Mouse (Mus musculus) C2C12 (cell line): ENCODE measurements around the gene Pgls. TPM values are rescaled to one million over a fixed set of nuclear protein-coding genes. Genes with fewer than 3 reads are reported as not detected.

Experiments used
- H3K27me3 ChIP-seq: one replicate; pipeline ENCODE4 v1.6.1; 2011; ENCODE audit not compliant: control insufficient read depth, insufficient read depth, insufficient read length
- H3K36me3 ChIP-seq: one replicate; pipeline ENCODE4 v1.6.1; 2011; ENCODE audit not compliant: control insufficient read depth, insufficient read depth
- H3K4me3 ChIP-seq: one replicate; pipeline ENCODE4 v1.5.1; 2011; ENCODE audit warnings: mild to moderate bottlenecking, control low read depth; ENCODE audit not compliant: poor library complexity, insufficient read depth, severe bottlenecking
- H3K79me2 ChIP-seq: one replicate; pipeline ENCODE4 v1.6.1; 2011; ENCODE audit not compliant: control insufficient read depth, insufficient read depth
- H3K79me3 ChIP-seq: one replicate; pipeline ENCODE4 v1.6.1; 2011; ENCODE audit warnings: low read depth, control low read depth
- H3ac ChIP-seq: one replicate; pipeline ENCODE3; 2011; ENCODE audit warnings: low read depth; ENCODE audit not compliant: control insufficient read depth, insufficient read length
- CEBPB ChIP-seq: IDR thresholded peaks from one replicate; pipeline ENCODE4 v1.6.1; 2011; ENCODE audit warnings: low read depth, mild to moderate bottlenecking, control low read depth, moderate library complexity
- CTCF ChIP-seq: IDR thresholded peaks from one replicate; pipeline ENCODE4 v1.5.1; 2011; ENCODE audit not compliant: control insufficient read depth, insufficient read depth, insufficient read length
- FOSL1 ChIP-seq: IDR thresholded peaks from one replicate; pipeline ENCODE4 v1.8.0; 2011; ENCODE audit warnings: mild to moderate bottlenecking, low read length; ENCODE audit not compliant: poor library complexity, insufficient read depth, severe bottlenecking
- MAX ChIP-seq: IDR thresholded peaks from one replicate; pipeline ENCODE4 v1.6.1; 2011; ENCODE audit warnings: mild to moderate bottlenecking, control low read depth
- MYOD1 ChIP-seq: IDR thresholded peaks from one replicate; pipeline ENCODE4 v1.6.1; 2011; ENCODE audit warnings: low read depth; ENCODE audit not compliant: control insufficient read depth, insufficient read length
- MYOG ChIP-seq: IDR thresholded peaks from one replicate; pipeline ENCODE4 v1.6.1; 2011; ENCODE audit not compliant: control insufficient read depth, insufficient read length; ENCODE audit errors: extremely low read depth
- USF1 ChIP-seq: IDR thresholded peaks from one replicate; pipeline ENCODE4 v1.6.1; 2011; ENCODE audit warnings: low read depth, mild to moderate bottlenecking, control low read depth, moderate library complexity
- polyA plus RNA-seq: library from polyadenylated mRNA; unstranded; fragments of >200 nt; fragmentation: generic; extraction: Trizol; gene quantifications from one replicate; pipeline ENCODE4 v1.2.1, GENCODE M21; 2012; ENCODE audit warnings: missing spikeins

The Pgls gene
- polyA plus RNA-seq, 1 experiment, result 231 TPM

GRCm38 (mm10) chr8:71592374-71593170 lies 596 bp downstream of the Pgls start:
- peaks cover 10% of the 10 kb centered on the region for H3K79me3 ChIP-seq
- no peaks in the 10 kb centered on the region for H3K27me3 ChIP-seq
- peak overlapping the region; percentile 76 for H3K4me3 ChIP-seq
- peak overlapping the region; percentile 96 for H3ac ChIP-seq
- H3K36me3 ChIP-seq, result peaks cover 3% of the 10 kb centered on the region
- no peak for TF ChIP-seq MYOG
- TF ChIP-seq MAX, result no peak
- no peak for TF ChIP-seq MYOD1
- no peak for TF ChIP-seq CTCF
- no peak for TF ChIP-seq CEBPB
- TF ChIP-seq USF1, result no peak
- TF ChIP-seq FOSL1, result no peak
- H3K79me2 ChIP-seq, result peaks cover 22% of the 10 kb centered on the region

- TF ChIP-seq MAX (no peak), CTCF (no peak), USF1 (no peak), CEBPB (no peak), FOSL1 (no peak), MYOG (no peak), MYOD1 (no peak)
- peaks cover 10% of the 10 kb centered on the region for H3K79me3 ChIP-seq
- H3K27me3 ChIP-seq, result no peaks in the 10 kb centered on the region
- peaks cover 22% of the 10 kb centered on the region for H3K79me2 ChIP-seq
- no peak overlapping the region for H3K4me3 ChIP-seq
- H3ac ChIP-seq, result no peak overlapping the region
- peaks cover 3% of the 10 kb centered on the region for H3K36me3 ChIP-seq
Measured at GRCm38 (mm10) chr8:71593556-71594323, 1.8 kb downstream of the Pgls start.

- H3K36me3 ChIP-seq, result peaks cover 3% of the 10 kb centered on the region
- H3K27me3 ChIP-seq, result no peaks in the 10 kb centered on the region
- peaks cover 10% of the 10 kb centered on the region for H3K79me3 ChIP-seq
- no peak overlapping the region for H3K4me3 ChIP-seq
- peaks cover 22% of the 10 kb centered on the region for H3K79me2 ChIP-seq
- no peak for TF ChIP-seq USF1
- no peak overlapping the region for H3ac ChIP-seq
Measured at GRCm38 (mm10) chr8:71594324-71594722, 2.3 kb downstream of the Pgls start.

GRCm38 (mm10) chr8:71595862-71596261 lies 3.9 kb downstream of the Pgls start:
- Histone ChIP-seq H3K36me3 (peaks cover 3% of the 10 kb centered on the region), H3K4me3 (no peak overlapping the region), H3K79me2 (peaks cover 22% of the 10 kb centered on the region), H3K27me3 (no peaks in the 10 kb centered on the region), H3ac (no peak overlapping the region), H3K79me3 (peaks cover 10% of the 10 kb centered on the region)
- TF ChIP-seq MAX (peak; percentile 16), FOSL1 (no peak), CTCF (peak; percentile 99)

- peaks cover 22% of the 10 kb centered on the region for H3K79me2 ChIP-seq
- no peak overlapping the region for H3ac ChIP-seq
- H3K36me3 ChIP-seq, result peaks cover 3% of the 10 kb centered on the region
- no peaks in the 10 kb centered on the region for H3K27me3 ChIP-seq
- no peak for TF ChIP-seq MAX
- TF ChIP-seq CEBPB, result no peak
- TF ChIP-seq USF1, result no peak
- TF ChIP-seq MYOD1, result no peak
- TF ChIP-seq MYOG, result no peak
- TF ChIP-seq FOSL1, result no peak
- no peak for TF ChIP-seq CTCF
- H3K79me3 ChIP-seq, result peaks cover 10% of the 10 kb centered on the region
- no peak overlapping the region for H3K4me3 ChIP-seq
Measured at GRCm38 (mm10) chr8:71596384-71596783, 4.4 kb downstream of the Pgls start.

- Histone ChIP-seq H3K79me3 (peaks cover 10% of the 10 kb centered on the region), H3ac (no peak overlapping the region), H3K79me2 (peaks cover 22% of the 10 kb centered on the region), H3K27me3 (no peaks in the 10 kb centered on the region), H3K4me3 (no peak overlapping the region), H3K36me3 (peaks cover 3% of the 10 kb centered on the region)
- TF ChIP-seq MYOG (no peak), MAX (no peak), USF1 (no peak), CTCF (no peak), FOSL1 (no peak), CEBPB (no peak), MYOD1 (no peak)
Measured at GRCm38 (mm10) chr8:71596798-71597197, 4.8 kb downstream of the Pgls start.
